13 mouse cellular contexts compared by ENCODE assay signal in genomic region chr4:155305531-155306031, GRCm38 (mm10). TPM values are rescaled to one million over a fixed set of nuclear protein-coding genes. Genes with fewer than 3 reads are reported as not detected.
DNase-seq lines count a peak whose midpoint lies in the region; ATAC-seq lines count a peak whose summit lies in the region.
"Had no signal": no experiment of that assay in that cellular context is flagged by ENCODE, and none has a peak within 500 bp of the region (broad histone marks: within the 10 kb centered on the region; RNA-seq: fewer than 3 reads in every experiment).

No protein-coding gene starts in this region.

- peak; percentile 75 to 76 for DNase-seq in right cerebral cortex, adult 2 months (ENCODE audit: low spot score in 2 of 2)
- no peak for DNase-seq in right cerebral cortex, postnatal 14 days
- peak; percentile 61 to 72 for DNase-seq in frontal cortex, postnatal 10 days (ENCODE audit: low spot score in 2 of 2)
- DNase-seq in adrenal gland, postnatal 25 days: no peak
- no peak for DNase-seq in natural killer cell, adult 2 months (ENCODE audit: low spot score in 2 of 2)
- DNase-seq: adrenal gland, adult 2 months; gastrocnemius, postnatal 25 days; heart, postnatal 4 days; thymus, postnatal 14 days had no signal

- ATAC-seq in limb, embryonic 12.5 days (ENCODE audit: insufficient number of reproducible peaks, insufficient read depth, low FRiP score, low TSS enrichment, low read depth): no peak
- no peak for ATAC-seq in kidney, embryonic 14.5 days (ENCODE audit: low FRiP score, low TSS enrichment)

- peaks cover 28% of the 10 kb centered on the region for H3K4me1 ChIP-seq in limb, embryonic 12.5 days (replicated peaks)
- H3K4me1 ChIP-seq in kidney, embryonic 14.5 days (ENCODE audit: control insufficient read depth, insufficient read depth, low read length): peaks cover 13% of the 10 kb centered on the region; the same call in 1 of the 2 replicates

- no peak overlapping the region for H3K4me2 ChIP-seq in limb, embryonic 12.5 days
- no peak overlapping the region for H3K4me2 ChIP-seq in kidney, embryonic 14.5 days (replicated peaks; ENCODE audit: low read depth, low read length)

- no peak overlapping the region for H3K4me3 ChIP-seq in limb, embryonic 12.5 days (replicated peaks)
- H3K4me3 ChIP-seq in kidney, embryonic 14.5 days (ENCODE audit: low read length): no peak overlapping the region
- H3K4me3 ChIP-seq: megakaryocyte, embryonic 14.5 days had no signal

- no peaks in the 10 kb centered on the region for H3K9me3 ChIP-seq in limb, embryonic 12.5 days
- H3K9me3 ChIP-seq in kidney, embryonic 14.5 days (ENCODE audit: control insufficient read depth, low read length): no peaks in the 10 kb centered on the region
- H3K9me3 ChIP-seq: G1E; megakaryocyte, embryonic 14.5 days had no signal

- H3K9ac ChIP-seq in limb, embryonic 12.5 days (replicated peaks): no peak overlapping the region
- no peak overlapping the region for H3K9ac ChIP-seq in kidney, embryonic 14.5 days (ENCODE audit: low read depth, low read length)

- H3K36me3 ChIP-seq in limb, embryonic 12.5 days: no peaks in the 10 kb centered on the region
- H3K36me3 ChIP-seq in kidney, embryonic 14.5 days (ENCODE audit: control insufficient read depth, insufficient read depth, low read length): no peaks in the 10 kb centered on the region
- H3K36me3 ChIP-seq: G1E had no signal

- peak overlapping the region; percentile 25; the same call in 1 of the 2 replicates for H3K27ac ChIP-seq in limb, embryonic 12.5 days
- H3K27ac ChIP-seq in kidney, embryonic 14.5 days (ENCODE audit: low read depth, low read length): no peak overlapping the region

- H3K27me3 ChIP-seq in limb, embryonic 12.5 days: no peaks in the 10 kb centered on the region; the same call in 1 of the 2 replicates
- no peaks in the 10 kb centered on the region for H3K27me3 ChIP-seq in kidney, embryonic 14.5 days (ENCODE audit: control insufficient read depth, insufficient read depth, low read length)

- WGBS in limb, embryonic 12.5 days: 42% methylated on average over 8 of the region's 8 CpGs
- whole genome bisulfite sequencing in kidney, embryonic 14.5 days: 63% methylated on average over 8 of the region's 8 CpGs

RNA-seq across cellular contexts. Expression of gene Prkcz, which starts 55.6 kb away (rescaled TPM):
- polyA plus RNA-seq in limb, embryonic 12.5 days (2016; fragmentation: Nextera tagmentation; extraction: Ambion mirVana): 7.9 and 9.0 TPM in 2 replicates
- total RNA-seq in adrenal gland, postnatal 25 days (2021): 2.5 and 6.3 TPM in 2 replicates
- 7.8 and 10.2 TPM in 2 replicates for polyA plus RNA-seq in kidney, embryonic 14.5 days (2014; fragmentation: Nextera tagmentation; extraction: Ambion mirVana)
- polyA plus RNA-seq: G1E had no signal

RNA-seq across cellular contexts. Expression of gene Faap20, which starts 56.0 kb away (rescaled TPM):
- polyA plus RNA-seq in limb, embryonic 12.5 days (2016; fragmentation: Nextera tagmentation; extraction: Ambion mirVana): 96.0 and 99.2 TPM in 2 replicates
- 45.9 and 55.2 TPM in 2 replicates for total RNA-seq in adrenal gland, postnatal 25 days (2021)
- 63.4 and 73.8 TPM in 2 replicates for polyA plus RNA-seq in kidney, embryonic 14.5 days (2014; fragmentation: Nextera tagmentation; extraction: Ambion mirVana)

Comparison
In these comparisons a context has a peak if more than half of its experiments do, and no peak if none do; other contexts are left out.
1. DNase-seq: peak in right cerebral cortex, adult 2 months (2 of 2) and frontal cortex, postnatal 10 days (2 of 2); none in right cerebral cortex, postnatal 14 days (single experiment), adrenal gland, postnatal 25 days (single experiment) and natural killer cell, adult 2 months (0 of 2).